Comparison of ENCODE assay signal across 8 mouse cellular contexts in genomic region chr1:168416729-168417437, GRCm38 (mm10). TPM values are rescaled to one million over a fixed set of nuclear protein-coding genes. Genes with fewer than 3 reads are reported as not detected.
DNase-seq lines count a peak whose midpoint lies in the region; ATAC-seq lines count a peak whose summit lies in the region.

No protein-coding gene starts in this region.

- no peaks in the 10 kb centered on the region for H3K27me3 ChIP-seq in kidney, embryonic 14.5 days (ENCODE audit: control insufficient read depth, insufficient read depth, low read length)
- H3K27me3 ChIP-seq in hindbrain, embryonic 12.5 days, result no peaks in the 10 kb centered on the region
- H3K27me3 ChIP-seq in midbrain, embryonic 13.5 days, result no peaks in the 10 kb centered on the region

- H3K9ac ChIP-seq in kidney, embryonic 14.5 days (ENCODE audit: low read depth, low read length), result peak overlapping the region; percentile 23; the same call in 1 of the 2 replicates
- 0 out of 2 replicates have a peak overlapping the region, but pooled peaks have one; percentile 14 for H3K9ac ChIP-seq in hindbrain, embryonic 12.5 days
- H3K9ac ChIP-seq in midbrain, embryonic 13.5 days (replicated peaks), result peak overlapping the region; percentile 52

- no peaks in the 10 kb centered on the region for H3K9me3 ChIP-seq in kidney, embryonic 14.5 days (ENCODE audit: control insufficient read depth, low read length)
- no peaks in the 10 kb centered on the region for H3K9me3 ChIP-seq in hindbrain, embryonic 12.5 days (replicated peaks)
- no peaks in the 10 kb centered on the region for H3K9me3 ChIP-seq in midbrain, embryonic 13.5 days

- peak overlapping the region; percentile 52; the same call in 1 of the 2 replicates for H3K27ac ChIP-seq in kidney, embryonic 14.5 days (ENCODE audit: low read depth, low read length)
- peak overlapping the region; percentile 35 for H3K27ac ChIP-seq in hindbrain, embryonic 12.5 days
- H3K27ac ChIP-seq in midbrain, embryonic 13.5 days, result peak overlapping the region; percentile 68

- 12% methylated on average over 11 of the region's 11 CpGs for WGBS in kidney, embryonic 14.5 days
- 10% methylated on average over 11 of the region's 11 CpGs for WGBS in hindbrain, embryonic 12.5 days
- WGBS in midbrain, embryonic 13.5 days, result 4% methylated on average over 11 of the region's 11 CpGs

- no peak for DNase-seq in kidney, adult 11 months
- DNase-seq in brain, adult 2 months (ENCODE audit: low read depth, low spot score), result peak; percentile 78
- no peak for DNase-seq in right cerebral cortex, adult 2 months (ENCODE audit: low spot score in 2 of 2)
- no peak for DNase-seq in right cerebral cortex, postnatal 10 days (ENCODE audit: low spot score in 2 of 2)
- DNase-seq in ovary, postnatal 14 days (ENCODE audit: low spot score), result no peak

- peak; percentile 76 for ATAC-seq in kidney, embryonic 14.5 days (ENCODE audit: low FRiP score, low TSS enrichment)
- peak; percentile 74 for ATAC-seq in hindbrain, embryonic 12.5 days (ENCODE audit: low FRiP score)
- peak; percentile 63 for ATAC-seq in midbrain, embryonic 13.5 days

- peaks cover 62% of the 10 kb centered on the region for H3K4me1 ChIP-seq in kidney, embryonic 14.5 days (ENCODE audit: control insufficient read depth, insufficient read depth, low read length)
- peaks cover 47% of the 10 kb centered on the region for H3K4me1 ChIP-seq in hindbrain, embryonic 12.5 days
- peaks cover 59% of the 10 kb centered on the region for H3K4me1 ChIP-seq in midbrain, embryonic 13.5 days (replicated peaks)

- no peak overlapping the region for H3K4me3 ChIP-seq in kidney, embryonic 14.5 days (ENCODE audit: low read length)
- no peak overlapping the region for H3K4me3 ChIP-seq in hindbrain, embryonic 12.5 days
- 0 out of 2 replicates have a peak overlapping the region, but pooled peaks have one; percentile 5 for H3K4me3 ChIP-seq in midbrain, embryonic 13.5 days (replicated peaks)

- peak overlapping the region; percentile 8; the same call in 1 of the 2 replicates for H3K4me2 ChIP-seq in kidney, embryonic 14.5 days (replicated peaks; ENCODE audit: low read depth, low read length)
- 0 out of 2 replicates have a peak overlapping the region, but pooled peaks have one; percentile 15 for H3K4me2 ChIP-seq in hindbrain, embryonic 12.5 days (replicated peaks)
- peak overlapping the region; percentile 39 for H3K4me2 ChIP-seq in midbrain, embryonic 13.5 days (replicated peaks)

- H3K36me3 ChIP-seq in kidney, embryonic 14.5 days (ENCODE audit: control insufficient read depth, insufficient read depth, low read length), result peaks cover 36% of the 10 kb centered on the region
- peaks cover 27% of the 10 kb centered on the region for H3K36me3 ChIP-seq in hindbrain, embryonic 12.5 days
- H3K36me3 ChIP-seq in midbrain, embryonic 13.5 days, result peaks cover 38% of the 10 kb centered on the region

RNA-seq across cellular contexts. Expression of gene Pbx1, which starts 15.2 kb away (rescaled TPM):
- polyA plus RNA-seq in kidney, embryonic 14.5 days (2014; fragmentation: Nextera tagmentation; extraction: Ambion mirVana), result 107 and 120 TPM in 2 replicates
- 56.3 and 59.8 TPM in 2 replicates for polyA plus RNA-seq in hindbrain, embryonic 12.5 days (2016; fragmentation: Nextera tagmentation; extraction: Ambion mirVana)
- polyA plus RNA-seq in midbrain, embryonic 13.5 days (2015; fragmentation: Nextera tagmentation; extraction: Ambion mirVana), result 84.9 and 91.4 TPM in 2 replicates
